Mouse (Mus musculus) thymus, postnatal 4 days (tissue): ENCODE results near the gene Ppp1r3e.

ENCODE experiments used
- DNase-seq: peaks from one replicate; pipeline ENCODE4 v3.0.0; 2021

Gene Ppp1r3e

GRCm38 (mm10) chr14:54876539-54877047, 757 bp downstream of the Ppp1r3e start:
- peak; percentile 86 for DNase-seq

DNA sequence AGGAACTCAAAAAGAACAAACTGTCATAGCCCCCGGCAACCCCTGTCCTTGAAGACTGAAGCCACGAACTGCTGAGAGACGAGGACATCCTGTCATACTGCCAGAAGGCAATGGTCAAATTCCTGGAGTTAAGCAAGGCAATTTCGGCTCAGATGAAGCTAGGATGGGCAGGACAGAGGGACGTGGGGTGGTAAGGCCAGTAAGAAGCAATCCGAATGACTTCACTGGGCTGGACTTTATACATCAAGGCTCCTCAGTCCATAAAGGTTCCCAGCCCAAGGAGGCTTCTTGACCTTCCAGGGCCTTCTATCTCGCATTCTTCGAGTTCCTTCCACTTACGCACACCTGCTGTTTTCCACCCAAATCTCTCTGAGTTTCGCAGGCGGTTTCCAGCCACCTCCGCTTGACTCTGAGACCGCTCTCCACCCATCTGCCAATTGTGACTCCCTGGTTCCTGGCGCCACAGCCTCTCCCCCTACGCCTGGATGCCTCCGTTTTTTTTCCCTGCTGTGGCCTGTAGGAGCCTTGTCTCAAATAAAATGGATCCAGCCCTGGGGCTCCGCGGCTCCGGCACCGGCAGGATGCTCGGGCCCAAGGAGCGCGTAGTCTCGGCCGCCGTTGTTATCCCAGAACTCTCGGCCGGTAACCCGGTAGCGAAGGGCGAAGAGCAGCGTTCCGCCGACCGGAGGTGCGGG, 1.4 kb downstream of the Ppp1r3e start:
- no peak for DNase-seq

- DNase-seq, result no peak
Measured at GRCm38 (mm10) chr14:54874165-54874564, 3.2 kb downstream of the Ppp1r3e start.

DNA sequence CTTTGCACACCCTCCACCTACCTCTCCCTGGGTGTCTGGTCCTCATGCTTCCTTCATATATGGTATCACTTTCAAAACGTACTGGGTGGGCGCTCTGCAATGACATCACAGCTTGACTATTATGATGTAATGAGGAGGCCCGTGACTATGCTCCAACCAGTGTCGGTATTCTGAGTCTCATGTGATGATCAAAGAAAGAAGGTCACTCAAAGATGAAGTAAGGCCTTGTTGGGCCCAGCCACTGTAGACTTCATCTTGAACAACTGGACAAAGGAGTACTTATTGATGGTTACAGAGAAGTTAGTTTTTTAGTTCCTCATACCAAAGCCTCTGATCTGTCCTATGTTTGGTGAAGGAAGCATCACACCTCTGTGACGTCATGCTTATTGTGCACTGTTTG, 6.5 kb downstream of the Ppp1r3e start, which contains the start of gene Homez:
Gene Homez, minus strand, starts transcription at position 101 of the 400 bp plus-strand sequence.
- DNase-seq, result no peak

DNA sequence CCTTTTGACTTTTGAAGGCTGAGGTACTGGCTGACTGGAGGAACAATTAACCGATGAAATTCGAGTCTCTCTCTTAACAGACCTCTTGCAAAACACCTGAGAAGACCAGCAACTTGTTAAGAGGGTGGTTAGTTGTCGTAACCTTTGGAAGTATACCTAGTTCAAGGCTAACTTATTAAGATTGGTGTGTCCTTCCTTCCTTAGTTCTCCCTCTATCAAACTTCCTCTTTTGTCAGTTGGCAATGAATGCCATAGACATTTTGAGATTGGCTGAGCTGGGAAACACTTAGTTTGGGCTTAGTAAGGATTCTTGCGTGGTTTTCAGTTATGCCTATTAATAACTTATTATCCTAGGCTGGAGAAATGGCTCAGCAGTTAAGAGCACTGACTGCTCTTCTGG, 9.3 kb downstream of the Ppp1r3e start:
- no peak for DNase-seq

DNA sequence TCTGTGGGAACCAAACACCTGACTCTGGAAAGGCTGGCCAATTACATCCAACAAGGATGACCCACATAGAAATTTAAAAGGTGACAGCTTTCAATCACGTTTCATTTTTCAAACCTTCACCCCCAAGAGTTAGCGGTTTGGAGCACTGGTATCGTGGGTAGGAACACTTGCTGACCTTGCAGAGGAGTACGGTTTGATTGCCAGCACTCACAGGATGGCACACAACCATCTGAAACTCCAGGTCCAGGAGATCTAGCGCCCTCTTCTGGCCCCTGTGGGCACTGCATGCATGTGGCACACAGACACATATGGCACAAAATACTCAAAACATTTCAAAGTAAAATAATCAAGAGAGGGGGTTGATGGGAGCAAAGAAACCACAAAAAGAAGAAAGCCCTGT, 10.4 kb downstream of the Ppp1r3e start:
- peak; percentile 78 for DNase-seq

DNA sequence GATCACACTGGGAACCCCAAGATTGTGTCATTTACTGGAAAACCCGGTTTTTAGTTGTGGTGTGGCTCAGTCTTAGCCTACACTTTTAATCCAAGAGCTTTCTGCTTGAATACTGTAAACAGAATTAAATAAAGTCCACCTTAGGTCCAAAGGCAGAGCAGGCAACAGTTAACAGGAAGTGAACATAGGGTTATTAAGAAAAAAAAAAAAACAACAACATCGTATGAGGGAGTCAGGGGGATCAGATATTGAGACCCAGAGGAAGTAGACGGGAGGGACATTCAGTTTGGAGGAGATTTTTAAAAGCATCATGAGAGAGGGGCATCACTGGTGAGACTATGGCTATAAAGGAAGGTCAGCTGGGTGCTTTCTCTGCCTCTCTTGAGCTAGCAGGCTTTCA, 11.1 kb downstream of the Ppp1r3e start:
- no peak for DNase-seq

DNA sequence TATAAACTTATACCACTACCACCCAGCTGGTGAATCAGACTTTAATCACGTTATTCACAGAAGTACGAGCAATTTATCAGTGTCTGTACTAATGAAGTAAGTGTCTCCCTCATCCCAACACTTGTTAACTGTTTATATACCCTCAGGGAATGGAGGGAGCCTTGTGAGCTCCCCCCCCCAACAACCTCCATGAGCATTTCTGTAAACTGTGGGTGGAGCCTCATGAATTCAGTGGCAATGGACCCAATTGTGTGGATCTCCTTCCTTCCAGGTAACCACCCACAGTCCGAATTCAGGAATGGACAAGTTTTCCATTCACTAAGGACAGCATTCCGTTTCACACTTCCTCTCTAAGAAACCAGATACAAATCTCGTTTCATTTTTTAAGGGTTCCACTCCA, 11.7 kb downstream of the Ppp1r3e start:
- DNase-seq, result no peak

DNA sequence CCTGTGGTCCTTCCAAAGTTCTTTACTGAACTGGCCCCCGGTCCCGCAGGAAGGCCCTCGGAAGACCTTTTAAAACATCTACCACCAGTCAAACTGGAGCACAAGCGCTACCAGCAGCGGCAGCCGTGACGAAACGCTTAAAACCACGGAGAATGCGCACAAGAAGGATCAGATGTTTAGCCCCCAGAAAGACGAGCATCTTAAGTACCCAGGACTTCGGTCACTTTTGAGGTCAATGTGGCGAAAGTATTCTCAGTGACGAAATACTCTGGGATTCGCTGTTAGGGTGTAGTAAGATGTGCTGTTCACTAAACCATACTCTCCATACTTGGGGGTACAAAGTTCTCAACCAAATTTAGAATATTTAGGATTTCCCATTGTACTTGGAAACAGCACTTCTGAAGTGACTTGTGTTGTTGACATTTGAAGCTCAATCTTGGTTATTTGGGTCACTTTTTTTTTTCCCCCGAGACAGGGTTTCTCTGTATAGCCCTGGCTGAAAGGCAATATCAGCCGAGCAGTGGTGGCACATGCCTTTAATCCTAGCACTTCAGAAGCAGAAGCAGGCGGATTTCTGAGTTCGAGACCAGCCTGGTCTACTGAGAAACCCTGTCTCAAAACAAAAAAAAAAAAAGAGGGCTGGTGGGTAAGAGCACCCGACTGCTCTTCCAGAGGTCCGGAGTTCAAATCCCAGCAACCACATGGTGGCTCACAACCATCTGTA, 12.9 kb downstream of the Ppp1r3e start:
- no peak for DNase-seq

DNA sequence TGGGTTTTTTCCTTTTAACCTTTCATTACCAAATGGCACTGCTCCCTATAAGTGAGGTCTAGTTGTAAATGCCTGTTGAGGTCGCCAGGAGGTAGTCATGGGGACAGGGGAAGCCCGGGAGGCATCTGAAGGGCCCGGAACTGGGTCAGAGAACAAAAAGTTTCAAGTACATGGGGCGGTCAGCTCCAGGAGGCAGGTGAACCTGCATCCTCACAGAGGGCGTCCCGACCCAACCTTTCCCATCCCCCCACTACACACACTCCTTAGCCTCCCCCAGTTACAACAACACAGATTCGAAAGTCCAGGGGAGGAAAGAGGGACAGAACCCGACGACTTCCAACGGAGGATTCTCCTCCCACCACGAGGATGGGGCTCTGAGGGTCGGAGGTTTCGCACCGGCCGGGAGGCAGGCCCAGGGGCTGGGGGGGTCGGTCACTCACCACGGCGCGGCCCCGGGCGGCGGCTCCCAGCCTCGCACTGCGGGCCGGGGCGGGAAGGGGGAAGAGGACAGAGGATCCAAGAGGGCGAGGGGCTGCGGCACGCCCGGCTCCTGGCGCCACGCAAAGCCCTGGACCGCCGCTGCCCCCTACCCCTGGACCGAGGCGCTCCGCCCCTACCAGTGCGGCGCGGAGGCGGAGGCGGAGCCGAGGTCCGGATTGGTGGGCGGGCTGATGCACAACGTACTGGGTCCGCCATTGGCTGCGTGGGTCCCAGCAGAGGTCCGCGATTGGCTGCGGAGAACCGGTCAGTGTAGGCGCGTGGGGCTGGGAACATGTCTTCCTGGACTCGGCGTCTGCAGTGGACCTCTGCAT, 13.6 kb downstream of the Ppp1r3e start:
- peak; percentile 86 for DNase-seq

DNA sequence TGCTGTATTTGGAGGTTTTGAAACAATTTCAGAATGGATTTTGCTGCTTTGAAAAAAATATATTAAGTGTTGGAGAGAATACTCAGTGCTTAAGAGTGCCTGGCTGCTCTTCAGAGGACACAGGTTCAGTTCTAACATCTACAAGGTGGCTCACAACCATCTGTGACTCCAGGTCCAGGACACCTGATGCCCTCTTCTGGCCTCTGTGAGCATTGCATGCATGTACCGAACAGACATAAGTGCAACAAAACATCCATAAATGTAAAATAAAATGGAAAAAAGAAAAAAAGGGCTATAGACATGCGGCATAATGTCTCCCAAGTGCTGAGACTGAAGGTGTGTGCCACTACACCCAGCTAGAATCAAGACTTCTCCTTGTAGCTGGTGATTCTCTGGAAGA, 16.8 kb downstream of the Ppp1r3e start:
- DNase-seq, result peak; percentile 83

GRCm38 (mm10) chr14:54857891-54858290, 19.5 kb downstream of the Ppp1r3e start:
- no peak for DNase-seq

GRCm38 (mm10) chr14:54856703-54857102, 20.6 kb downstream of the Ppp1r3e start:
- no peak for DNase-seq

DNA sequence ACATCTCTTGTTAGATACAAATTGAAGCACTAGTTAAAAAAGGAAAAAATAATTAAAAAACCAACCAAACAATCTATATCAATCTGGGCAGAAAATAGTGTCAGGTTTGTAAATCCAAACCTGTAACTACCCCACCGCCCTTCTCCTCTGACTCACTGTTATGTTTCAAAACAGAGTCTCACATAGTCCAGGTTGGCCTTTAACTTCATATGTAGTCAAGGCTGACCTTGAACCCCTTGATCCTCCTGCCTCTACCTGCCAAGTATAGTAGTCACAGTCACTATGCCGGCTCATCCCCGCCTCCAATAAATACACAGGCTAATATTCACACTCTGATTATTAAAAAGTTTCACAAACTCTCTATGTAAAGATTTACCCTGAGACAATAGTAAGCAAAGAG, 21.6 kb downstream of the Ppp1r3e start:
- no peak for DNase-seq

GRCm38 (mm10) chr14:54843461-54843860, 33.9 kb downstream of the Ppp1r3e start:
- DNase-seq, result no peak

DNA sequence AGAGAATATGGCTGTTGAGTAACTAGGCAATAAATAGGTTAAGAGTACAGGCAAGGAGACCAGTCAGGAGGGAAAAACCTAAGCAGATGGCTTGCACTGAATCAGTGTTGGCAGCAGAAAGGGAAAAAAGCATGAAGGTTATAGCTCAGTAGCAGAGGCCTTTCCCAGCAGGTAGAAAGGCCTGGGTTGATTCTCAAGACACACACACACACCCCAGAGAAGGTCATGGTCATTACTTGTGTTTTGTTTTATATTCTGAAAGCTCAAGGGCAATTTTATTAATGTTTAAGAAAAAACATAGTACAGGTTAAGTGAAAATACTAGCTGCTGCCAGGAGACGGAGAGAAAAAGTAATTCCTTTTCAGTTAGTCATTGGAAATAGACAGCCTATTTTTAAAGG, 53.6 kb downstream of the Ppp1r3e start:
- DNase-seq, result no peak
